ENCODE assay signal across 22 mouse cellular contexts in genomic region chr14:47776260-47777035, GRCm38 (mm10).
DNase-seq lines count a peak whose midpoint lies in the region; ATAC-seq lines count a peak whose summit lies in the region.
"Had no signal": no experiment of that assay in that cellular context is flagged by ENCODE, and none has a peak within 500 bp of the region (broad histone marks: within the 10 kb centered on the region; RNA-seq: fewer than 3 reads in every experiment).

No protein-coding gene starts in this region.

- ATAC-seq in heart, embryonic 12.5 days (ENCODE audit: insufficient number of reproducible peaks, low FRiP score), result no peak
- ATAC-seq: forebrain, embryonic 15.5 days; intestine, postnatal 0 days; midbrain, embryonic 13.5 days had no signal

- H3K27me3 ChIP-seq in heart, embryonic 12.5 days (replicated peaks), result no peaks in the 10 kb centered on the region
- H3K27me3 ChIP-seq: forebrain, embryonic 15.5 days; kidney, embryonic 15.5 days; liver, embryonic 15.5 days; lung, embryonic 15.5 days; megakaryocyte, embryonic 14.5 days; midbrain, embryonic 13.5 days had no signal

- no peaks in the 10 kb centered on the region for H3K36me3 ChIP-seq in heart, embryonic 12.5 days
- H3K36me3 ChIP-seq: forebrain, embryonic 15.5 days; kidney, embryonic 15.5 days; liver, embryonic 15.5 days; lung, embryonic 15.5 days; midbrain, embryonic 13.5 days had no signal

- H3K4me1 ChIP-seq in heart, embryonic 12.5 days (replicated peaks), result no peaks in the 10 kb centered on the region
- H3K4me1 ChIP-seq: forebrain, embryonic 15.5 days; liver, embryonic 15.5 days; lung, embryonic 15.5 days; megakaryocyte, embryonic 14.5 days; midbrain, embryonic 13.5 days had no signal

- H3K9me3 ChIP-seq in heart, embryonic 12.5 days (replicated peaks), result 0 out of 2 replicates have a peak, but pooled peaks cover 2% of the 10 kb centered on the region
- H3K9me3 ChIP-seq: forebrain, embryonic 15.5 days; kidney, embryonic 15.5 days; liver, embryonic 15.5 days; lung, embryonic 15.5 days; megakaryocyte, embryonic 14.5 days; midbrain, embryonic 13.5 days had no signal

- H3K4me3 ChIP-seq in heart, embryonic 12.5 days, result no peak overlapping the region
- H3K4me3 ChIP-seq: forebrain, embryonic 15.5 days; kidney, embryonic 15.5 days; left cerebral cortex, adult 2 months; liver, embryonic 15.5 days; lung, embryonic 15.5 days; megakaryocyte, embryonic 14.5 days; midbrain, embryonic 13.5 days had no signal

- H3K27ac ChIP-seq in heart, embryonic 12.5 days (ENCODE audit: poor library complexity, severe bottlenecking), result no peak overlapping the region
- H3K27ac ChIP-seq: forebrain, embryonic 15.5 days; kidney, embryonic 15.5 days; left cerebral cortex, adult 2 months; liver, embryonic 15.5 days; lung, embryonic 15.5 days; midbrain, embryonic 13.5 days had no signal

- H3K9ac ChIP-seq in heart, embryonic 12.5 days, result no peak overlapping the region
- H3K9ac ChIP-seq: forebrain, embryonic 15.5 days; kidney, embryonic 15.5 days; liver, embryonic 15.5 days; lung, embryonic 15.5 days; midbrain, embryonic 13.5 days had no signal

- peak; percentile 6 for DNase-seq in adrenal gland, adult 2 months
- no peak for DNase-seq in adrenal gland, adult 8-10 months
- peak; percentile 7 to 34 for DNase-seq in heart, adult 18-20 months
- DNase-seq in urinary bladder, postnatal 14 days (ENCODE audit: low spot score), result peak; percentile 41
- no peak for DNase-seq in urinary bladder, postnatal 10 days (ENCODE audit: low spot score)
- no peak for DNase-seq in Muller cell, postnatal 12 days (ENCODE audit: inconsistent ontology term)
- DNase-seq: cerebellum, adult 11-12 months; cerebellum, postnatal 14 days; gastrocnemius, postnatal 14 days; liver; lung, postnatal 36 days; right cerebral cortex, postnatal 14 days; thymus, postnatal 14 days had no signal

- H3K4me2 ChIP-seq in heart, embryonic 12.5 days, result no peak overlapping the region
- H3K4me2 ChIP-seq: forebrain, embryonic 15.5 days; kidney, embryonic 15.5 days; liver, embryonic 15.5 days; lung, embryonic 15.5 days; midbrain, embryonic 13.5 days had no signal

- WGBS in heart, embryonic 12.5 days, result 73% methylated on average over 6 of the region's 6 CpGs

Comparison
In these comparisons a context has a peak if more than half of its experiments do, and no peak if none do; other contexts are left out.
1. DNase-seq: peak in adrenal gland, adult 2 months (single experiment), heart, adult 18-20 months (2 of 2) and urinary bladder, postnatal 14 days (single experiment); none in adrenal gland, adult 8-10 months (single experiment), urinary bladder, postnatal 10 days (single experiment) and Muller cell, postnatal 12 days (single experiment).